In genomic region chr5:30233979-30234378, GRCm38 (mm10) we compare ENCODE assay signal across 8 mouse cellular contexts. TPM values are rescaled to one million over a fixed set of nuclear protein-coding genes. Genes with fewer than 3 reads are reported as not detected.
DNase-seq lines count a peak whose midpoint lies in the region; ATAC-seq and TF ChIP-seq lines count a peak whose summit lies in the region.

No protein-coding gene starts in this region.

- DNase-seq in heart, adult 2 months: no peak
- DNase-seq in embryonic facial prominence, embryonic 11.5 days (ENCODE audit: low spot score): no peak
- DNase-seq in midbrain, postnatal 0 days (ENCODE audit: low spot score): no peak
- no peak for DNase-seq in ovary, postnatal 14 days (ENCODE audit: low spot score)

- peaks cover 19% of the 10 kb centered on the region for H3K4me1 ChIP-seq in heart, embryonic 16.5 days (ENCODE audit: control insufficient read depth, insufficient read depth, low read length)
- H3K4me1 ChIP-seq in heart, adult 2 months (ENCODE audit: control insufficient read depth, insufficient read depth, low read length): peaks cover 5% of the 10 kb centered on the region
- no peaks in the 10 kb centered on the region for H3K4me1 ChIP-seq in embryonic facial prominence, embryonic 11.5 days (ENCODE audit: control insufficient read depth, insufficient read depth, low read length)
- peaks cover 10% of the 10 kb centered on the region for H3K4me1 ChIP-seq in intestine, embryonic 15.5 days (replicated peaks)
- peaks cover 7% of the 10 kb centered on the region; the same call in 1 of the 2 replicates for H3K4me1 ChIP-seq in midbrain, postnatal 0 days (ENCODE audit: insufficient read depth, low read length)

- no peaks in the 10 kb centered on the region for H3K9me3 ChIP-seq in heart, embryonic 16.5 days (replicated peaks; ENCODE audit: control insufficient read depth, low read length)
- H3K9me3 ChIP-seq in embryonic facial prominence, embryonic 11.5 days (replicated peaks; ENCODE audit: control insufficient read depth, low read length): no peaks in the 10 kb centered on the region
- no peaks in the 10 kb centered on the region for H3K9me3 ChIP-seq in intestine, embryonic 15.5 days
- H3K9me3 ChIP-seq in midbrain, postnatal 0 days (ENCODE audit: low read length): no peaks in the 10 kb centered on the region

- H3K4me2 ChIP-seq in heart, embryonic 16.5 days (ENCODE audit: low read depth, low read length): peak overlapping the region; percentile 91
- peak overlapping the region; percentile 74; the same call in 1 of the 2 replicates for H3K4me2 ChIP-seq in embryonic facial prominence, embryonic 11.5 days (ENCODE audit: low read depth, low read length)
- peak overlapping the region; percentile 64 for H3K4me2 ChIP-seq in intestine, embryonic 15.5 days (replicated peaks)
- H3K4me2 ChIP-seq in midbrain, postnatal 0 days (ENCODE audit: low read depth, low read length, poor library complexity, severe bottlenecking): peak overlapping the region; percentile 80

- no peaks in the 10 kb centered on the region for H3K27me3 ChIP-seq in heart, embryonic 16.5 days (ENCODE audit: control insufficient read depth, insufficient read depth, low read length)
- H3K27me3 ChIP-seq in heart, adult 2 months (ENCODE audit: control insufficient read depth, insufficient read depth, low read length): no peaks in the 10 kb centered on the region
- H3K27me3 ChIP-seq in embryonic facial prominence, embryonic 11.5 days (ENCODE audit: control insufficient read depth, insufficient read depth, low read length): no peaks in the 10 kb centered on the region
- no peaks in the 10 kb centered on the region for H3K27me3 ChIP-seq in intestine, embryonic 15.5 days (replicated peaks)
- H3K27me3 ChIP-seq in midbrain, postnatal 0 days (ENCODE audit: insufficient read depth, low read length): no peaks in the 10 kb centered on the region

- peaks cover 5% of the 10 kb centered on the region; the same call in 1 of the 2 replicates for H3K79me2 ChIP-seq in heart, adult 2 months (replicated peaks; ENCODE audit: control insufficient read depth, insufficient read depth, low read length)

- WGBS in heart, embryonic 16.5 days: 23% methylated on average over 8 of the region's 8 CpGs
- WGBS in heart, adult 2 months: 26% methylated on average over 8 of the region's 8 CpGs
- WGBS in embryonic facial prominence, embryonic 11.5 days: 73% methylated on average over 8 of the region's 8 CpGs
- WGBS in intestine, embryonic 15.5 days: 44% methylated on average over 8 of the region's 8 CpGs
- WGBS in midbrain, postnatal 0 days: 66% methylated on average over 8 of the region's 8 CpGs

- no peak overlapping the region for H3K27ac ChIP-seq in heart, embryonic 16.5 days (ENCODE audit: low read length)
- no peak overlapping the region for H3K27ac ChIP-seq in heart, adult 2 months
- no peak overlapping the region for H3K27ac ChIP-seq in embryonic facial prominence, embryonic 11.5 days (replicated peaks; ENCODE audit: low read depth, low read length)
- 0 out of 2 replicates have a peak overlapping the region, but pooled peaks have one; percentile 42 for H3K27ac ChIP-seq in intestine, embryonic 15.5 days
- H3K27ac ChIP-seq in midbrain, postnatal 0 days (ENCODE audit: low read depth, low read length): no peak overlapping the region

- H3K4me3 ChIP-seq in heart, embryonic 16.5 days (ENCODE audit: low read length): peak overlapping the region; percentile 74
- no peak overlapping the region for H3K4me3 ChIP-seq in heart, adult 2 months
- H3K4me3 ChIP-seq in embryonic facial prominence, embryonic 11.5 days (ENCODE audit: low read depth, low read length): no peak overlapping the region
- H3K4me3 ChIP-seq in intestine, embryonic 15.5 days (replicated peaks): peak overlapping the region; percentile 90
- H3K4me3 ChIP-seq in midbrain, postnatal 0 days (ENCODE audit: low read depth, low read length): peak overlapping the region; percentile 85

- TF ChIP-seq EP300 in heart, adult 2 months (IDR thresholded peaks at IDR 0.05; ENCODE audit: insufficient read depth, low read depth, low read length): no peak

- H3K9ac ChIP-seq in heart, embryonic 16.5 days (ENCODE audit: low read length): peak overlapping the region; percentile 79
- H3K9ac ChIP-seq in heart, adult 2 months (ENCODE audit: low read depth, low read length): no peak overlapping the region
- H3K9ac ChIP-seq in embryonic facial prominence, embryonic 11.5 days (replicated peaks; ENCODE audit: low read length): no peak overlapping the region
- H3K9ac ChIP-seq in intestine, embryonic 15.5 days: no peak overlapping the region
- H3K9ac ChIP-seq in midbrain, postnatal 0 days (replicated peaks; ENCODE audit: low read length, poor library complexity, severe bottlenecking): 0 out of 2 replicates have a peak overlapping the region, but pooled peaks have one; percentile 9

- TF ChIP-seq CTCF in heart, adult 2 months (IDR thresholded peaks at IDR 0.05): no peak
- no peak for TF ChIP-seq CTCF in midbrain, postnatal 0 days (IDR thresholded peaks at IDR 0.05)

- peaks cover 3% of the 10 kb centered on the region; the same call in 1 of the 2 replicates for H3K36me3 ChIP-seq in heart, embryonic 16.5 days (ENCODE audit: control insufficient read depth, insufficient read depth)
- H3K36me3 ChIP-seq in heart, adult 2 months (ENCODE audit: control insufficient read depth, insufficient read depth, low read length): peaks cover 2% of the 10 kb centered on the region; the same call in 1 of the 2 replicates
- no peaks in the 10 kb centered on the region for H3K36me3 ChIP-seq in embryonic facial prominence, embryonic 11.5 days (replicated peaks; ENCODE audit: control insufficient read depth, insufficient read depth, low read depth, low read length)
- H3K36me3 ChIP-seq in intestine, embryonic 15.5 days: no peaks in the 10 kb centered on the region
- H3K36me3 ChIP-seq in midbrain, postnatal 0 days (ENCODE audit: insufficient read depth, low read length): no peaks in the 10 kb centered on the region

- intact Hi-C loops in heart, adult 2 months (cut with DNase I): loop anchor here (5.0 to 10.0 kb wide), 2 partner anchors 77 to 401 kb away; partner anchors contain the start of genes Hadha and Hadhb

- TF ChIP-seq POLR2A in heart, adult 2 months (IDR thresholded peaks at IDR 0.05; ENCODE audit: insufficient read depth, low read depth, low read length): no peak

- no peak for ATAC-seq in heart, embryonic 16.5 days (replicated peaks; ENCODE audit: extremely low read depth, insufficient read depth, low FRiP score)
- ATAC-seq in embryonic facial prominence, embryonic 11.5 days (replicated peaks; ENCODE audit: insufficient number of reproducible peaks, low FRiP score, low TSS enrichment, low read depth): no peak
- ATAC-seq in intestine, embryonic 15.5 days: no peak
- ATAC-seq in midbrain, postnatal 0 days (ENCODE audit: low FRiP score): no peak
- ATAC-seq in megakaryocyte-erythroid progenitor cell, adult 5-6 weeks (replicated peaks; ENCODE audit: low FRiP score, low TSS enrichment, poor library complexity, severe bottlenecking): no peak; the same call in 1 of the 2 replicates
- ATAC-seq in inflammation-experienced regulatory T-cells, adult 6 months: no peak

RNA-seq across cellular contexts. Expression of gene Selenoi, which starts 1.6 kb away (rescaled TPM):
- 12.8 and 14.2 TPM in 2 replicates for polyA plus RNA-seq in heart, embryonic 16.5 days (2015; fragmentation: Nextera tagmentation; extraction: Ambion mirVana)
- 10 to 100 TPM; 13.9 to 16.1 TPM for total RNA-seq in heart, adult 2 months (2021)
- 17.9 and 31.4 TPM in 2 replicates for polyA plus RNA-seq in heart, adult 2 months (2012; rRNA removed)
- 18.7 and 19.9 TPM in 2 replicates for polyA plus RNA-seq in embryonic facial prominence, embryonic 11.5 days (2014; fragmentation: Nextera tagmentation; extraction: Ambion mirVana)
- 37.3 and 38.1 TPM in 2 replicates for polyA plus RNA-seq in intestine, embryonic 15.5 days (2015; fragmentation: Nextera tagmentation; extraction: Ambion mirVana)
- 99.1 and 113 TPM in 2 replicates for total RNA-seq in midbrain, postnatal 0 days (2014; rRNA removed)
- polyA plus RNA-seq in midbrain, postnatal 0 days (2015; fragmentation: Nextera tagmentation; extraction: Ambion mirVana): 24.3 and 26.8 TPM in 2 replicates
- 34.1 and 40.5 TPM in 2 replicates for total RNA-seq in megakaryocyte-erythroid progenitor cell, adult 5-6 weeks (2014; fragmentation: Nextera tagmentation)
- 90.2 and 120 TPM in 2 replicates for total RNA-seq in megakaryocyte-erythroid progenitor cell, adult 5-6 weeks (2017)
- 10 to 100 TPM; 18.1 to 26.0 (median 25.3) TPM for polyA plus RNA-seq in inflammation-experienced regulatory T-cells, adult 6 months (2017; shearing (Covaris generic))

RNA-seq across cellular contexts. Expression of gene Adgrf3, which starts 28.5 kb away (rescaled TPM):
- 0.33 and 0.44 TPM in 2 replicates for polyA plus RNA-seq in heart, embryonic 16.5 days (2015; fragmentation: Nextera tagmentation; extraction: Ambion mirVana)
- under 1 TPM in 1 of 2 experiments, not detected in 1; 0.20 TPM for total RNA-seq in heart, adult 2 months (2021)
- polyA plus RNA-seq in heart, adult 2 months (2012; rRNA removed): 0.12 and 0.20 TPM in 2 replicates
- not detected in 2 replicates for polyA plus RNA-seq in embryonic facial prominence, embryonic 11.5 days (2014; fragmentation: Nextera tagmentation; extraction: Ambion mirVana)
- 0.19 and 0.38 TPM in 2 replicates for polyA plus RNA-seq in intestine, embryonic 15.5 days (2015; fragmentation: Nextera tagmentation; extraction: Ambion mirVana)
- 0.14 TPM in 1 of 2 replicates, not detected in the other for total RNA-seq in midbrain, postnatal 0 days (2014; rRNA removed)
- polyA plus RNA-seq in midbrain, postnatal 0 days (2015; fragmentation: Nextera tagmentation; extraction: Ambion mirVana): not detected in 2 replicates
- not detected in 2 replicates for total RNA-seq in megakaryocyte-erythroid progenitor cell, adult 5-6 weeks (2014; fragmentation: Nextera tagmentation)
- 0.34 TPM in 1 of 2 replicates, not detected in the other for total RNA-seq in megakaryocyte-erythroid progenitor cell, adult 5-6 weeks (2017)
- under 1 TPM in 1 of 3 experiments, not detected in 2; 0.32 TPM for polyA plus RNA-seq in inflammation-experienced regulatory T-cells, adult 6 months (2017; shearing (Covaris generic))

RNA-seq across cellular contexts. Expression of gene Drc1, which starts 47.2 kb away (rescaled TPM):
- 1.7 and 3.3 TPM in 2 replicates for polyA plus RNA-seq in heart, embryonic 16.5 days (2015; fragmentation: Nextera tagmentation; extraction: Ambion mirVana)
- total RNA-seq in heart, adult 2 months (2021): not detected
- 0.12 and 0.18 TPM in 2 replicates for polyA plus RNA-seq in heart, adult 2 months (2012; rRNA removed)
- 0.20 and 0.21 TPM in 2 replicates for polyA plus RNA-seq in embryonic facial prominence, embryonic 11.5 days (2014; fragmentation: Nextera tagmentation; extraction: Ambion mirVana)
- polyA plus RNA-seq in intestine, embryonic 15.5 days (2015; fragmentation: Nextera tagmentation; extraction: Ambion mirVana): 0.38 and 0.78 TPM in 2 replicates
- 5.9 and 7.6 TPM in 2 replicates for total RNA-seq in midbrain, postnatal 0 days (2014; rRNA removed)
- polyA plus RNA-seq in midbrain, postnatal 0 days (2015; fragmentation: Nextera tagmentation; extraction: Ambion mirVana): 10.2 and 11.2 TPM in 2 replicates
- 0.79 TPM in 1 of 2 replicates, not detected in the other for total RNA-seq in megakaryocyte-erythroid progenitor cell, adult 5-6 weeks (2014; fragmentation: Nextera tagmentation)
- 0.28 TPM in 1 of 2 replicates, not detected in the other for total RNA-seq in megakaryocyte-erythroid progenitor cell, adult 5-6 weeks (2017)
- polyA plus RNA-seq in inflammation-experienced regulatory T-cells, adult 6 months (2017; shearing (Covaris generic)): 1 to 10 TPM in 2 of 3 experiments, under 1 TPM in 1; 0.50 to 3.1 (median 1.5) TPM

Comparison
In these comparisons a context has a peak if more than half of its experiments do, and no peak if none do; other contexts are left out.
1. H3K4me3 ChIP-seq: peak in heart, embryonic 16.5 days (single experiment), intestine, embryonic 15.5 days (single experiment) and midbrain, postnatal 0 days (single experiment); none in heart, adult 2 months (single experiment) and embryonic facial prominence, embryonic 11.5 days (single experiment).
2. H3K9ac ChIP-seq: peak in heart, embryonic 16.5 days (single experiment) and midbrain, postnatal 0 days (single experiment); none in heart, adult 2 months (single experiment), embryonic facial prominence, embryonic 11.5 days (single experiment) and intestine, embryonic 15.5 days (single experiment).
3. Peak in every context shown above with its lines, with median percentiles within 50 percentile points of each other: H3K4me2 ChIP-seq.